In the genomic region with DNA sequence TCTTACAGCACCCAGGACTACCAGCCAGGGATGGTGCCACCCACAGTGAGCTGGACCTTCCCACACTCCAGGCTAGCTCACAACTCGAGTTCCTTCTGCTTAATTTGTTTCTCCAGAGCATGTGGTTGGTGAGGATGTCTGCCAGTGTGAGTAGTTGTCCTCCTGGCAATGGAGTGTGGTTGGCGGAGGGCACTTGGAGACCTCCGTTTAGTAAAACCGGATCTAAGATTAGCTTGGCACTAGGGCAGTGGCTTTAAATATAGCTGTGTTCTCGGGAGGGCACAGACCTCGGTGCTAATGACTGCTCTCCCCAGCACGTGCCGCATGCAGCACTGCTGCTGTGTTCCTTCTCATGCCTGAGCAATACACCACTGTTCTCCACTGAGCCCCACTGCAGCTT, we compare ENCODE assay signal across 14 mouse cellular contexts. TPM values are rescaled to one million over a fixed set of nuclear protein-coding genes. Genes with fewer than 3 reads are reported as not detected.
DNase-seq lines count a peak whose midpoint lies in the region; ATAC-seq and TF ChIP-seq lines count a peak whose summit lies in the region.
"Had no signal": no experiment of that assay in that cellular context is flagged by ENCODE, and none has a peak within 500 bp of the region (broad histone marks: within the 10 kb centered on the region; RNA-seq: fewer than 3 reads in every experiment).

No protein-coding gene starts in this region.

- TF ChIP-seq POLR2A in brain, embryonic 14.5 days (IDR thresholded peaks at IDR 0.05; ENCODE audit: borderline replicate concordance, extremely low read depth, insufficient read depth, insufficient read length, poor library complexity, severe bottlenecking) = no peak
- TF ChIP-seq POLR2A in cerebellum, adult 2 months (IDR thresholded peaks at IDR 0.05; ENCODE audit: borderline replicate concordance, insufficient read depth, low read length) = no peak

- H3K4me3 ChIP-seq in hindbrain, embryonic 16.5 days (ENCODE audit: low read length) = no peak overlapping the region
- H3K4me3 ChIP-seq in hindbrain, embryonic 12.5 days = no peak overlapping the region
- H3K4me3 ChIP-seq in cerebellum, adult 2 months (replicated peaks; ENCODE audit: insufficient read depth, low read depth, low read length) = no peak overlapping the region
- no peak overlapping the region for H3K4me3 ChIP-seq in heart, embryonic 16.5 days (ENCODE audit: low read length)
- H3K4me3 ChIP-seq: embryonic facial prominence, embryonic 12.5 days; hindbrain, embryonic 13.5 days; lung, embryonic 15.5 days; midbrain, embryonic 13.5 days; neural tube, embryonic 15.5 days had no signal

- ATAC-seq in hindbrain, embryonic 16.5 days = peak; percentile 52; the same call in 1 of the 2 replicates
- ATAC-seq in hindbrain, embryonic 12.5 days (ENCODE audit: low FRiP score) = no peak
- peak; percentile 97 for ATAC-seq in heart, embryonic 16.5 days (replicated peaks; ENCODE audit: extremely low read depth, insufficient read depth, low FRiP score)
- ATAC-seq: forebrain, embryonic 14.5 days; midbrain, embryonic 13.5 days had no signal

- no peak overlapping the region for H3K4me2 ChIP-seq in hindbrain, embryonic 16.5 days (ENCODE audit: low read length)
- H3K4me2 ChIP-seq in hindbrain, embryonic 12.5 days (replicated peaks) = no peak overlapping the region
- no peak overlapping the region for H3K4me2 ChIP-seq in heart, embryonic 16.5 days (ENCODE audit: low read depth, low read length)
- H3K4me2 ChIP-seq: embryonic facial prominence, embryonic 12.5 days; hindbrain, embryonic 13.5 days; lung, embryonic 15.5 days; midbrain, embryonic 13.5 days; neural tube, embryonic 15.5 days had no signal

- no peak for TF ChIP-seq CTCF in brain, embryonic 14.5 days (IDR thresholded peaks at IDR 0.05; ENCODE audit: borderline replicate concordance, extremely low read depth, insufficient read depth, insufficient read length)
- no peak for TF ChIP-seq CTCF in cerebellum, adult 2 months (IDR thresholded peaks at IDR 0.05; ENCODE audit: borderline replicate concordance, insufficient read depth, low read depth, low read length)

- no peaks in the 10 kb centered on the region for H3K9me3 ChIP-seq in hindbrain, embryonic 16.5 days (ENCODE audit: control insufficient read depth, low read length)
- H3K9me3 ChIP-seq in hindbrain, embryonic 12.5 days (replicated peaks) = no peaks in the 10 kb centered on the region
- no peaks in the 10 kb centered on the region for H3K9me3 ChIP-seq in heart, embryonic 16.5 days (replicated peaks; ENCODE audit: control insufficient read depth, low read length)
- H3K9me3 ChIP-seq: embryonic facial prominence, embryonic 12.5 days; hindbrain, embryonic 13.5 days; lung, embryonic 15.5 days; midbrain, embryonic 13.5 days; neural tube, embryonic 15.5 days had no signal

- H3K36me3 ChIP-seq in hindbrain, embryonic 16.5 days (ENCODE audit: control insufficient read depth, insufficient read depth, low read length) = peaks cover 3% of the 10 kb centered on the region; the same call in 1 of the 2 replicates
- H3K36me3 ChIP-seq in hindbrain, embryonic 12.5 days = peaks cover 22% of the 10 kb centered on the region
- H3K36me3 ChIP-seq in heart, embryonic 16.5 days (ENCODE audit: control insufficient read depth, insufficient read depth) = peaks cover 12% of the 10 kb centered on the region

- DNase-seq in brain, embryonic 14.5 days (ENCODE audit: low read depth) = peak; percentile 13
- peak; percentile 50 to 61 for DNase-seq in cerebellum, adult 2 months
- no peak for DNase-seq in adrenal gland, adult (ENCODE audit: inconsistent age in 2 of 2, low spot score in 1 of 2)
- no peak for DNase-seq in urinary bladder, postnatal 25 days (ENCODE audit: low spot score)
- no peak for DNase-seq in thymus, adult 18-20 months

- WGBS in hindbrain, embryonic 16.5 days = 62% methylated on average over 8 of the region's 8 CpGs
- 92% methylated on average over 8 of the region's 8 CpGs for WGBS in hindbrain, embryonic 12.5 days
- 12% methylated on average over 8 of the region's 8 CpGs for WGBS in cerebellum, adult 2 months
- 37% methylated on average over 8 of the region's 8 CpGs for WGBS in heart, embryonic 16.5 days

- no peak overlapping the region for H3K27ac ChIP-seq in hindbrain, embryonic 16.5 days (ENCODE audit: low read depth, low read length)
- no peak overlapping the region for H3K27ac ChIP-seq in hindbrain, embryonic 12.5 days
- H3K27ac ChIP-seq in cerebellum, adult 2 months (ENCODE audit: insufficient read depth, low read length) = no peak overlapping the region
- peak overlapping the region; percentile 96 for H3K27ac ChIP-seq in heart, embryonic 16.5 days (ENCODE audit: low read length)
- H3K27ac ChIP-seq: embryonic facial prominence, embryonic 12.5 days; hindbrain, embryonic 13.5 days; lung, embryonic 15.5 days; midbrain, embryonic 13.5 days; neural tube, embryonic 15.5 days had no signal

- H3K4me1 ChIP-seq in hindbrain, embryonic 16.5 days (ENCODE audit: control insufficient read depth, insufficient read depth, low read depth, low read length) = 0 out of 2 replicates have a peak, but pooled peaks cover 4% of the 10 kb centered on the region
- H3K4me1 ChIP-seq in hindbrain, embryonic 12.5 days = no peaks in the 10 kb centered on the region
- peaks cover 14% of the 10 kb centered on the region for H3K4me1 ChIP-seq in cerebellum, adult 2 months (ENCODE audit: control insufficient read depth, insufficient read depth, low read length)
- H3K4me1 ChIP-seq in heart, embryonic 16.5 days (ENCODE audit: control insufficient read depth, insufficient read depth, low read length) = peaks cover 19% of the 10 kb centered on the region
- H3K4me1 ChIP-seq: embryonic facial prominence, embryonic 12.5 days; lung, embryonic 15.5 days; midbrain, embryonic 13.5 days had no signal

- no peaks in the 10 kb centered on the region for H3K27me3 ChIP-seq in hindbrain, embryonic 16.5 days (replicated peaks; ENCODE audit: control insufficient read depth, insufficient read depth, low read length)
- no peaks in the 10 kb centered on the region for H3K27me3 ChIP-seq in hindbrain, embryonic 12.5 days
- H3K27me3 ChIP-seq in cerebellum, adult 2 months (ENCODE audit: control insufficient read depth, insufficient read depth, low read length) = no peaks in the 10 kb centered on the region
- H3K27me3 ChIP-seq in heart, embryonic 16.5 days (ENCODE audit: control insufficient read depth, insufficient read depth, low read length) = no peaks in the 10 kb centered on the region
- H3K27me3 ChIP-seq: embryonic facial prominence, embryonic 12.5 days; hindbrain, embryonic 13.5 days; lung, embryonic 15.5 days; midbrain, embryonic 13.5 days; neural tube, embryonic 15.5 days had no signal

- no peak overlapping the region for H3K9ac ChIP-seq in hindbrain, embryonic 16.5 days (ENCODE audit: low read depth, low read length)
- H3K9ac ChIP-seq in hindbrain, embryonic 12.5 days = no peak overlapping the region
- H3K9ac ChIP-seq in heart, embryonic 16.5 days (ENCODE audit: low read length) = no peak overlapping the region
- H3K9ac ChIP-seq: embryonic facial prominence, embryonic 12.5 days; hindbrain, embryonic 13.5 days; lung, embryonic 15.5 days; midbrain, embryonic 13.5 days; neural tube, embryonic 15.5 days had no signal

RNA-seq across cellular contexts. Expression of gene Ap3b1, which starts 37.0 kb away (rescaled TPM):
- 27.9 and 28.4 TPM in 2 replicates for polyA plus RNA-seq in hindbrain, embryonic 16.5 days (2015; fragmentation: Nextera tagmentation; extraction: Ambion mirVana)
- 40.5 and 43.9 TPM in 2 replicates for polyA plus RNA-seq in hindbrain, embryonic 12.5 days (2016; fragmentation: Nextera tagmentation; extraction: Ambion mirVana)
- polyA plus RNA-seq in brain, embryonic 14.5 days (2012; rRNA removed) = 35.3 and 36.8 TPM in 2 replicates
- polyA plus RNA-seq in cerebellum, adult 2 months (2012; rRNA removed) = 33.0 and 34.4 TPM in 2 replicates
- 33.3 and 33.7 TPM in 2 replicates for polyA plus RNA-seq in heart, embryonic 16.5 days (2015; fragmentation: Nextera tagmentation; extraction: Ambion mirVana)

Comparison
In these comparisons a context has a peak if more than half of its experiments do, and no peak if none do; other contexts are left out.
1. DNase-seq: peak in brain, embryonic 14.5 days (single experiment) and cerebellum, adult 2 months (2 of 2); none in adrenal gland, adult (0 of 2), urinary bladder, postnatal 25 days (single experiment) and thymus, adult 18-20 months (0 of 2).